Mouse (Mus musculus) retina, embryonic 14.5 days (tissue): ENCODE results near the gene Polr3b.

Experiments
- DNase-seq: peaks from one replicate; pipeline ENCODE4 v3.0.0-alpha.2; 2015; ENCODE audit warnings: low spot score

Polr3b gene

DNA sequence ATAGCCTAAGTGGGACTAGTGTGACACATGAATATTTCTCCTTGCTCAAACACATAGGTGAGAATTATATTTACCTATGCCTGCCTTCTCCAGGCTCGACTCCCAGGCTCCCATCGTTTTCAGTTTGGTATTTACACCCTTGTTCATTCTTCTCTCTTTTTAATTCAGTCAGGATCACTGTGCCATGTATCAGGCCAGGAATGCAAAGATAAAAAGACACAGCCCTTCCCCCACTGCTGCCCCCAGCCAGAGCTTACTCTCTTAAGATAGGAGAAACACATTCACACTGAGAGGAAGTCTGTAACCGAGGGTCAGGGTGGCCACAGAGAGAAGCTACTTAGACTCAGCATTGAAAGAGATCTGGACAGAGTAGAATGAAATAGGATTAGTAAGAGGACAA, 10.4 kb upstream of the Polr3b start:
- DNase-seq = no peak

DNA sequence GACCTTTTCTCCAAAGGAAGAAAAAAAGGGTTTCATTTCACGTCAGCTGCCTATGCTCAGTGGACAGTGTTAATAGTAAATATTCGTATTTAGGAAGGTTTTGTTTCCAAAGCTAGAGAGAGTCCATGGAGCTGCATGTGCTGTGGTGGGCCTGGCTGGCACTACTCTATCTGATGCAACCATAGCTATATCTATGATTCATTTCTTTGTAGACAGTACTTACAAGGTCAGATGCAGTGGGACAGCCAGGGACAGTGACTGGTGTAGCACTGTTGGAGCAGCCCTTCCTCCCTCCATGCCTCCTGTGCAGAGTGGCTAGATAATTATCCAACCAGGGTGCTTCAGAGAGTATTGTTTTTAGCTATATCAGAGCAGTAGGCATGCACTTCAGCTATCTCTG, 9.8 kb upstream of the Polr3b start:
- DNase-seq = no peak

DNA sequence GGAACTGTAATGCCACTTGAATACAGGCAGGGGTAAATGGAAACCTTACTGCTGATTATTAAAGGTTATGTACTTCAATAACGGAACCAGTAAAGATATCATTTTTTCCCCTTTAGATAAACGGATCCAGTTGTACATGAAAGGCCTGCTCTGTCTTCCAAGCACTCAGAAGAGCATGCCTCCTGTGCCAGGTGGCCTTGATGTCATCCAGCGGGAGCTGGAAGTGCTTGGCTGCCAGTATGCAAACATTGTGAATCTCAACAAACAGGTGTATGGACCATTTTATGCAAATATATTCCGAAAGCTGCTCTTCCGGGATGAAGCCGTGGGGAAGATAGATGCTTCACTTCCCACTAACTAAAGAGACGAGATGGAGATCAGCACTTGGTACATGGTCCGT, 8.7 kb upstream of the Polr3b start:
- DNase-seq = no peak

DNA sequence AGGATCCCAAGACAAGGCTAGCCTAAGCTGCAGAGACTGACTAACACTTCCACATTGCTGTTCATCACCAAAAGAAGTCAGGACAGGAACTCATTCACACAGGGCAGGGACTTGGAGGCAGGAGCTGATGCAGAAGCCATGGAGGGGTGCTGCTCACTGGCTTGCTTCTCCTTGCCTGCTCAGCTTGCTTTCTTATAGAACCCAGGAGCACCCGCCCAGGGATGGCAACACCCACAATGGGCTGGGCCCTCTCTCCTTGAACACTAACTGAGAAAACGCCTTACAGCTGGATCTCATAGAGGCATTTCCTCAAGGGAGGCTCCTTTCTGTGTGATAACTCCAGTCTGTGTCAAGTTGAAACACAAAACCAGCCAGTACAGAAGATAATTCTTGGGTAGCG, 7.0 kb upstream of the Polr3b start:
- DNase-seq = no peak

DNA sequence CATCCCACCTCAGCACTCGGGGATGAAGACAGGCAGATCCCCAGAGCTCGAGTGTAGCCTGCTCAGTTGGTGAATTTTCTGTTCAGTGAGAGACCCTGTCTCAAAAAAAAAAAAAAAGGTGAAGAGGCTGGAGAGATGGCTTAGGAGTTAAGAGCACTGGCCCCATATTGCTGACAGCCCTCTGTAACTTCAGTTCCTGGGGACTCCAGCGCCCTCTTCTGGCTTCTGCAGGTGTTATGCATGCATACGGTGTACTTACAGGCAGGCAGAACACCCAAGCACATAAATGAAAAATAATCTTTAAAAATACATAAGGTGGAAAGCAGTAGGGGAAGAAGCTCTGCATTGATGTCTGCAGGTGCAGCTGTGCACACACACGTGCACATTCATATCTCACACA, 9.1 kb downstream of the Polr3b start:
- no peak for DNase-seq

DNA sequence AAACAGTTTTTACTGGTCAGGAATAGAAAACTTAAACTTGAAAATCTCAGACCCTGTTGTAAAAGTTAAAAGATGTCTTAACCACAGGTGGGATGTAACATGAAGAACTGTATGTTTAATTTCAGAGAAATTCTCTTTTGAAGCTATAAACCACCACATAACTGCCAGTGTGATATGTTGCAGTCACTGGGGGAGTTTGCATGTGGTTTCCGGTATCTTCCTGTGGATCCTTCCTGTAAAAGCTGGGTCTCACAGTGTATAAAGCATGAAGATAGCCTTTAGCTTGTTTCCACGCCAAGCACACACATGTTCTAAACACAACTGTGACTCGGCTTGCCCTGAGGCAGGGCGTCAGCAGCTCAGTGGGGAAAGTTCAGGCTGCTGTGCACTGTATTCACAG, 9.9 kb downstream of the Polr3b start:
- no peak for DNase-seq

DNA sequence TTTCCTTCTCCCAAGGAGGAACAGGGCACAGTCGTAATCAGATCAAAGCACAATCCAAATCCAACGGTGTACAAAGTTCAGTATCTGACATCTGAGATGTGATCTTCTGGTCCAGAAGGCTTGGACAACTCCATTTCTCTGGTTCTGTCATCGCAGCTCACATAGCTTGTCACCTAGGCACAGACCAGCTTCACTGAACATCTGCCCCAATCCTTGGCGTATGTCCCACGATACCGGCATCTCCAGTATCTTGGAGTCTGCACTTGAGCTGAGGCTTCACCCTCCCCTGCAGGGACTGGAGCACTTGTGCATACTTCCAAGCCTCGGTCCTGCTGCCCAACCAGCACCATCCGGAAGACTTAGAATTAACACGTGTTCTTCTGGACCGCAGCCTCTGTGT, 14.6 kb downstream of the Polr3b start:
- no peak for DNase-seq

DNA sequence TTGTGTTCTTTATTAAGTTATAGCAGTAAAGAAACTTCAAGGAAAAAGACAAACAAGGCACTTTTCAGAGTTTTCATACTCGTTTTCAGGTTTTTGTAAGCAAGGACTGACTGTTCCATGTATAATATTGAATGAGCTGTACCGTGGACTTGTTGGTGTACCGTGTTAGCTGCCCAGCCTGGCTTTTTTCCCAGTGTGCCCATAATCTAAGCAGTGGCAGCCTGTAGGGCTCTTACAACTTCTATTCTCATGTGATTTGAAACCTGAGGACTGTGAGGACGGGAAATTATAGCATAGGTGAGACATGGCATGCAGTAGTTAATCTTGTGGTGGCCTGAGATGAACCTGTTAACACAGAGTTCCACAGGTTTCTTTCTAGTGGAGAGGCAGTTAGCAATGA, 16.3 kb downstream of the Polr3b start:
- no peak for DNase-seq

DNA sequence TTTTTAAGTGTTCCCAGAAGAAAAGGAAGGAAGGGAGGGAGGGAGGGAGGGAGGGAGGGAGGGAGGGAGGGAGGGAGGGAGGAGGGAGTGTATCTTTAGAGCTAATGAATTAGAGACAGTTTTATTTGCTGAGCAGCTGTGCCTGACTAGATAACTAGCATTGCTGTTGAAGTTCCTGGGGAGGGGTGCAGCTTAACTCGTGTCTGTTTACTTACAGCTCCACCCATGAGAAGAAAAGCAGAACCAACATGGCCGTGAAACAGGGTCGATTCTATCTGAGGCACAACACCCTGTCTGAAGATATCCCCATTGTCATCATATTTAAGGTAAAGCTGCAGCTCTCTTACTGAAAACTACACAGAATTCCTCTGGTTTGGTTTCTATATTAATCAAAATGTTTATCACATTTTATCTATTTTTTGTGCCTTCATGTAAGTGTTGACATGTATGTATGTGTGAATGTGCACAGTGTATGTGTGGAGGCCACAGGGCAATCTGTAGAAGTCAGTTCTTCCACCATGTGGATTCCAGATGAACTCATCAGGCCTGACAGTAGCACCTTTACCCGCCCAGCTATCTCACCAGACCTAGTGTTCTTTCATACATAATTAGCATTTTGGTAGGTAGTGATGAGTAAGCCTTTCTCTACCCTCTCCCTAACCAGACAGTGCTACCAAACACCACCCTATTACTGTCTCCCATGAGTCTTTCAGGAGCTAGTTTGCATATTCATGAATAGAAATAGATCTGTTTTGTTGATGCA, 17.6 kb downstream of the Polr3b start:
- DNase-seq = no peak

DNA sequence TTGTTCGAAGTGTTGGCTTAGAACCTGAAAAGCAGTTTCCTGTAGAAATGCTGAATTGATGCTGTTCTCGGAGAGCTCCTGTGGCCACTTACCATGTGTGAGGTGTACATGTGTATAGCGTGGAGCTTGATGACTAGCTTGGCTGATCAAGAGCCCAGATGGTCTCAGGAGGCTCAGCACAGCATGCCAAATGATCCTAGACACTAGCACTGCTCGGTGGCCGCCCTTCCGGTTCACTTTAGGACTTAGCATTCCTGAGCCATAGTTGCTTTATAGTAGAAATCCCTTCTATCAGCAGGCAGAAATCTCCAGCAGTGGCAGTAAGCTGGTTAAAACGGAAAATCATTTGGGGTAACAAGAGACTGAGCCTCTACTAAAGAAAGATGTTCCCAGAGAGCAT, 18.8 kb downstream of the Polr3b start:
- no peak for DNase-seq

DNA sequence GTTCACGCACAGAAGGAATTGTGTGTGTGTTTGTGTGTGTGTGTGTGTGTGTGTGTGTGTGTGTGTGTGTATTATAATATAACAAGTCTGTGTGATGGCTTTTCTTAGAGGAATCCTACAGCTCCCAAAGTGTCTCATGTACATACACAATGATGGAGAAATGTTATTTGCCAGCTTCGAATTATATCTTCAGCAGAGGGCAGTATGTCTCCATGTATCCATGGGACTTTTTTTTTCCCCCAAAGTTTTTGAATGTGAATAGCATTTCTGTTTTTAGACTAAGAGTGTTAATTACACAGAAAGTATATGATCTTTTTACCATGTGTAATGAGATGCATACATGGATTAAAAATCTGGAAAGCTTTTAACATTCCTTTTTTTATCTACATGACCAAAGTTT, 19.5 kb downstream of the Polr3b start:
- DNase-seq = no peak

DNA sequence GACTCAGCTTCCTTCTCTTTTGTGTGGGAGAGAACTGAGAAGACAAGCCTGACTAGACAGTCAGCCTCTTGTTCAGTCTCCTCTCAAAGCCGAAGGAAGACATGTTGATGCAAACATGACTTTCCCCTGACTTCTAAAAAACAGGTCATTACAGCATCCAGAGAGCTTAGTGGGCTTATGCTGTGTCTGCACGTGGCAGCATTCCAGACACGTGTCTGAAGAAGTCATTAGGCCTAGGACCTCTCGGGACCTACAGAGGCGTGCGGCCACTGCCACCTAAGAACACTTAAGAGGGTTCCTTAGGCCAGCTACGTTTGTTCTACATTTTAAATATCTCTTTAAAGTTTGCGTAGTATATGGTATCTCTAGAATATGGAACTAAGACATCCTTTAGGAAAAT, 23.8 kb downstream of the Polr3b start:
- DNase-seq = no peak

DNA sequence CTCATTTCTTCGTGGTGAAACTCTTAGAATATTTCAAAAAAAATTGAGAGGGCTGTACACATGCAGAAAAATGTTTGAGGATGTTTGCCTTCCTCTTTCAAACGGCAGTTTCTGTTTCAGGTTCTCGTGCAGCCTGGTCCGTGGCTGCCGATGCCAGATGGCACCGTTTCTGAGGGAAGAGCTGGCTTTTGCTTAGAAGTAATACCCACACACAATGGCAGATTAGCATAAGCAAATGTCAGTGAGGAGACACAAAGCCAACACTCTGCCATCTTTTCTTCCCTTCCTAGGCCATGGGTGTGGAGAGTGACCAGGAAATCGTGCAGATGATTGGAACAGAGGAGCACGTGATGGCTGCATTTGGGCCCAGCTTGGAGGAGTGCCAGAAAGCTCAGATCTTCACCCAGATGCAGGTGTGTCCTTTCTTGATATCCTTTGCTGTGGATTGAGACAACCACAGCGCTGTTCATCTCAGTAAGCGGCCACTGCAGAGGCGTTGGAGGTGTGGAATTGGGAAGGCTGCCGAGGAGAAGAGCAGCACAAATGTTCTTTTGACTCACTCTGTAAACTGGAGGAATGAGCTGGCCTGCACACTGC, 24.5 kb downstream of the Polr3b start:
- DNase-seq = no peak

DNA sequence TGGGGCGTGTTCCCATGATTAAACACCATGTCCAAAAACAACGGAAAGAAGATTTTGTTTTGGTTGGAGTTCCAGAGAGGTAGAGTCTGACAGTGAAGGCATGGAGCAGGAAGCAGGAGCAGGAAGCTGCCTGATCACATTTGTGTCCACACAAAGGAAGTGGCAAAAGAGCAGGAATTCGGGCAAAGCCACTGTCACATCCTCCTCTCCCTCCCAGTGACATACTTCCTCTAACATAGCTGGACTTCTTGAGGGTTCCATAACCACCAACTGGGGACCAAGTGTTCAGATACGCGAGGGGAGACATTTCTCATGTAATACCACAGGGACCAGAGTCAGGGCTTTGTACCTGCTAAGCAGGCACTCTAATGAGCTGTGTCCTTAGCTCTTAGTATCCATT, 25.2 kb downstream of the Polr3b start:
- DNase-seq = no peak

DNA sequence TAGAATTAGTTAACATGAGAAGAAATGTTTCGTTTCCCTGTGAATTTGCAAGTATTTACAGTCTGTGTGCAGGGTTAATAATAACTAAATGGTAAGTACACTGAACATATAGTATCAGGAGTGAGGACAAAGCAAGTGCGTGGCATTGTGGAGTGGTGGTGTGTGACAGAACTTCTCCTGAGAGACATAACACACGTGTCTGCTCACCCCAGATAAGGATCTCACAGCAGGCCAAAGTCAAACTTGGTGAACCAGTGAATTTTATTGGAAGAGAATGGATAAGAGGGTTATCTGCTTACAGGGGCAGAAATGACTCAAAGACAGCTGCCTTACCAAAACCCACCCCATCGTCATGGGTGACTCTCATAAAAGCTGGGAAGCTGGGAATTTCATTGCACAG, 26.8 kb downstream of the Polr3b start:
- no peak for DNase-seq

DNA sequence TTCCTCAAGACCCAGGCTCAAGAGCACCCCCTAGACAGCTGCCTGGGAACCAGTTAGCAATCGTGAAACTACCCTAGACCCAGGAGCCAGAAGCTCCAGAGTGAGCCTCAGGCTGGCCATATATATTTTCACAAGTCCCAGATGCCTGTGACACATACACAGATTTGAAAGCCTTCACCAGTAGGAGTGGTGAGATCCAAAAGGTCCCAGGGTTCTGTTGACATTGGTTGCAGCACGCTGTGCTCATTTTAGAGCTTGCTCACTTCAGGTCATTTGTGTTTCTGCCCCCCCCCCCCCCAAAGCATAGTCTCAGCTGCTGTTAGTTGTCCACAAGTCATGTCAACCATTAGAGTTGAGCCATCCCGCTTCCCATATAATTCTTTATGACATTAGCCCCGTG, 31.9 kb downstream of the Polr3b start:
- DNase-seq = no peak

DNA sequence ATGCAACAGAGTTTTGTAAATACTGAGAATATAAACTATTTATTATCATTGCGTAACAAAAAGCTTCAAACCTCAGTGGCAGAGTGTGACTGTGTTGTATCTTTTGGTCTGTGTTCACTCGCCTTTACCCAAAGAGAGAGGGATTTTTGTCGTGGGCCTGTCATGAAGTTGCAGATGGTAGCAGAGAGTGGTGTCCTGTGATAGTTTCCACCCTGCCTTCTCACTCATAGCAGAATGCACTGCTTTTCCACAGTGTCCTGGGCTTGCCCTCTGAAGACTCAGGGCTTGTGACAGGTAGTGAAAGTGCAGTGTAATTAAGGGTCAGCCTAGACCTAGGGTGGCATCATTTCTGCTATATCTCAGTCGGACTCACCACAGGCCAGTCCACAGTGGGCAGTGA, 32.6 kb downstream of the Polr3b start:
- no peak for DNase-seq

DNA sequence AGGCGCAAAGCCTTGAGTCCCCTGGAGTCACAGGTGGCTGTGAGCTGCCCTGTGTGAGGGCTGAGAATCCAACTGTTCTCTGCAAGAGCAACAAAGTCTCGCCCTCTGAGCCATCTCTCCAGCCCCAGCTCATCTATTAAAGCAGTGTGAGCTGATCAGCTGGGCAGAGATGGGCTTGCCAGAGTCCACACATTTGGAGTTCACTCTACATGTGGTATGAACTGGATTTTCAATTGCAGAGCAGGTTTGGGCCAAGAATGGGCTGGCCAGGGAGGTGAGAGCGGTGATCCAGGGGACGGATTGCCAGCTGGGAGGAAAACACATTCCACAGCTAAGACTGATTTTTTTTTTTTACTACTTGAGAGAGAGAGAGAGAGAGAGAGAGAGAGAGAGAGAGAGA, 34.5 kb downstream of the Polr3b start:
- no peak for DNase-seq

DNA sequence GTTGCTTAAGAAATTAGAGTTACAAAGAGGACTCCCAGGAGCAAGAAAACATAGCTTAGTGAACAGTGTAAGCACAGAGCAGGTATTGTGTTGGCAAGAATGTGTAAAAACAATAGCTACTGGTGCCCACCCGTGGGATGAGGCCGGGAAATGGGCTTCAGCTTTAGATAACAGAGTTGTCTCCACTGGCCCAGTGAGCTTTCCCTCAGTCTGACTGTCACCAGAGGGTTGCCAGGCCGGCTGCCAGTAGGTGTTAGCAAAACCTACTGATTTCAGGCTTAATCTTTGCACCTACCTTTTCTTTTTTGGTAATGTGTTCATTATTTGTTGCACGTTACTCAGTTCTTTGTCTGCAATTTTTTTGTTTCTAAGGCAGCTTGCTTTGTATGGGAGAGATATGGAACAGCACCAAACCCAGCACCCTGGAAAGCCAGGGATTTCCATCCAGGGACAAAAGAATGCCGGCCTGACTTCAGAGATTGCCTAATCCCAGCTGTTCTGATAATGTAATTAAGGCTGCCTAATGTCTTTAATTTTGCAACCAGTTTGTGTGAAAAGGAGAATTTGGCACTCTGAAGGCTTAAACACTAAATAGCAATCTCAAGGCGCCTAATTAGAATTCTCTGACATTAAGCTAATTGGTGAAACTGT, 35.5 kb downstream of the Polr3b start:
- DNase-seq = no peak

DNA sequence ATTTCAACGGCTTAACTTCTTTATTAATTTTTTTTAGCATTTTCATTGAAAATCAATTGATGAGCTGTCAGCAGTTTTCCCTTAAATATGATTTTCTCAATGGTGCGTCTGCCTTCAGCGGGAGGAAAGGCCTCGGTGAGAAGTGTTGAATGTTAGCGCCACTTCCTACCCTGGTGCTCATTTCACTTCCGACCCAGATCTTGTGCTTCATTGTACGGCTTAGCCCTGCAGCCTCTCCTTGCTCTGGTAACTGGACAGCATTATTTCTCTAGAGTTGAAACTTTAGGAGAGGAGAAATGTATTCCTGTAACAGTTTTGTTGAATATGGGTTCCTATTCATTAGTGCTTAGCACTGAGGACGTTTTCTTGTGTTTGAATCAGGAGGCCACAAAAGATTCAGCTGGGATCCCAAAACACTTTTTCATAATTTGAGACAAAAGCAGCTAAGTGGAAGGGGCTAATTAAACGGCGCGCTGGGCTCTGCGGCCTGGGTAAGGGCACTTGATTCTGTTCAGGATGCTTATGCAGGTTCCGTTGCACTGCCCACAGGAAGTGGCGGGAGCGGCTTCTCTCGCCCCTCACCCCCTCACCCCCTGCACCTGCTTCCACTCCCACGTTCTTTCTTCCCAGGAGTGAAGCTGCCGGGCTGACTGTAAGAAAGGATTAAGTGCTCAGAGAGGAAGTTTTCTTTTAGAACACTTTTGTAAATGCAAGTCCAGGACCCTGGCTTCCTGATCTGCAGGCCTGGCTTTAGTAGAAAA, 36.2 kb downstream of the Polr3b start:
- DNase-seq = peak; percentile 18

DNA sequence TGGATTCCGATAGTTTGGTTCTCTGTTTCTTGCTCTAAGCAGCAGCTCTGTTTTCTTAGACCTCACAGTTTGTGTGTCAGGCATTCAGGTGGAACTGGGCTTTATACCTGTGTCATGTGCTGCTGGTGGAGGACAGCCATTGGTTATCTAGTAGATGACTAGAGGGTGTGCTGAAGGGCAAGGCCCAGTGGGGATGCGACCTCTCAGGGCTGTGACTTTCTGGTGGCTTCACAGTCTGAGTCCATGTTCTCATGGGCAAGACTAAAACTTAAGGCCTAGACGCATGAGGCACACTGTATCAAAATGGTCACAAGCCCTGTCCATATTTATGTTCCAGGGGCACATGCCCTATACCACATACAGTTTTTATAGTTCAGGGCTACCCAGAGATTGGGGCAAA, 37.2 kb downstream of the Polr3b start:
- no peak for DNase-seq

DNA sequence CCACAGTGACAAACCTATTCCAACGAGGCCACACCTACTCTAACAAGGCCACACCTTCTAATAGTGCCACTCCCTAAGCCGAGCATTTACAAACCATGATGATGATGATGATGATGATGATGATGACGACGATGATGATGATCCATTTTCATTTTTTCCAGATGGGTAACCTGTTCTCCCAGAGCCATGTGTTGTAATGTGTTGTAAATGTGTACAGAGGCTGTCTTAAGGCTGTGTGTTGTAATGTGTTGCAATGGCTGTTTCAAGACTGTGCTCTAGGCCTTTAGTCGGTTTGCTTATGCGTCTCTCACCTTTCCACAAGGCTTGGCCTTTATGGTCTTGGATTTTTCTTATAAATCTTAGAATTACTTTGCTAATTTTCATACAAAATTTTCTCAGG, 40.0 kb downstream of the Polr3b start:
- DNase-seq = no peak

DNA sequence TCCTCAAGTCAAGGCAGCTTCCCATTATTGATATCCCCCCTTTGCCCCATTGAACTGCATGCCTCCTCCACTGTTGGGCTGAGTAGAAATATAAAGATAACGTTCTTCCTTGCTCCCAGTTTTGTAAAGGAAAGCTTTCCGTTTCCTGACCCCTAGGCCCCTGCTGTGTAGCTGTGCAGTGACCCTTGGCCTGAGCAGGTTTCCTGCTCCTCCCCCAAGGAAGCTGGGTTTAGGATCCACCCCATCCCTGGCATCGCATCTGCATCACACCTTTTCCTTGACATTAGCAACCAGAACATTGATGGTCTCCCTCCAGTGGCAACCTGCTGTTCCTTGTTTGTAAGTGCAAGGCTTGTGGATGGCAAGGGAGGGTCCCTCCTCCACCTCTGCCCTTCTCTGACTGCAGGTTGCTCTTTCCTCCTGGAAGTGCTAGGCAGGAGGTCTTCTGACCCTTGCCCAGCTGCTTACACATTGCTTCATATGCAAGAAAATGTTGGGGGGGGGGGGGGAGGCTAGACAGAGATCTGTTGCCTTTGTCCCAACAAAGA, 43.7 kb downstream of the Polr3b start:
- no peak for DNase-seq
